Mouse (Mus musculus): ENCODE data around the gene Gpr152. TPM values are rescaled to one million over a fixed set of nuclear protein-coding genes. Genes with fewer than 3 reads are reported as not detected.
"Not testable (repeated sequence)": the region's sequence is repeated elsewhere in the genome, so short reads cannot be mapped to it uniquely, and the experiment has no call there.

The Gpr152 gene
- total RNA-seq, 2 experiments from 2014 or later: not detected

GRCm38 (mm10) chr19:4106654-4107053 is 32.9 kb upstream of the Gpr152 start:
- ATAC-seq (replicated peaks; ENCODE audit: poor library complexity, severe bottlenecking): no peak

- no peak for ATAC-seq (replicated peaks; ENCODE audit: poor library complexity, severe bottlenecking)
Observed at GRCm38 (mm10) chr19:4108535-4108934, 31.1 kb upstream of the Gpr152 start.

- peak; percentile 56 for ATAC-seq (replicated peaks; ENCODE audit: poor library complexity, severe bottlenecking)
Observed at GRCm38 (mm10) chr19:4112063-4112960, 27.3 kb upstream of the Gpr152 start.

GRCm38 (mm10) chr19:4113186-4113805 is 26.3 kb upstream of the Gpr152 start:
- ATAC-seq (replicated peaks; ENCODE audit: poor library complexity, severe bottlenecking): peak; percentile 55

GRCm38 (mm10) chr19:4113806-4114230 is 25.8 kb upstream of the Gpr152 start:
- peak; percentile 63 for ATAC-seq (replicated peaks; ENCODE audit: poor library complexity, severe bottlenecking)

GRCm38 (mm10) chr19:4114551-4114950 is 25.0 kb upstream of the Gpr152 start:
- ATAC-seq (replicated peaks; ENCODE audit: poor library complexity, severe bottlenecking): no peak

GRCm38 (mm10) chr19:4115144-4115543 is 24.4 kb upstream of the Gpr152 start:
- ATAC-seq (replicated peaks; ENCODE audit: poor library complexity, severe bottlenecking): no peak

- ATAC-seq (replicated peaks; ENCODE audit: poor library complexity, severe bottlenecking): no peak
Observed at GRCm38 (mm10) chr19:4115816-4116215, 23.8 kb upstream of the Gpr152 start.

GRCm38 (mm10) chr19:4117006-4117405 is 22.6 kb upstream of the Gpr152 start:
- no peak for ATAC-seq (replicated peaks; ENCODE audit: poor library complexity, severe bottlenecking)

GRCm38 (mm10) chr19:4118350-4118749 is 21.2 kb upstream of the Gpr152 start:
- ATAC-seq (replicated peaks; ENCODE audit: poor library complexity, severe bottlenecking): no peak

GRCm38 (mm10) chr19:4119716-4120487 is 19.7 kb upstream of the Gpr152 start:
- no peak for ATAC-seq (replicated peaks; ENCODE audit: poor library complexity, severe bottlenecking)

- no peak for ATAC-seq (replicated peaks; ENCODE audit: poor library complexity, severe bottlenecking)
Observed at GRCm38 (mm10) chr19:4120496-4120895, 19.1 kb upstream of the Gpr152 start.

- peak; percentile 68 for ATAC-seq (replicated peaks; ENCODE audit: poor library complexity, severe bottlenecking)
Observed at GRCm38 (mm10) chr19:4121097-4121805, 18.3 kb upstream of the Gpr152 start.

GRCm38 (mm10) chr19:4121896-4122295 is 17.7 kb upstream of the Gpr152 start:
- peak; percentile 38 for ATAC-seq (replicated peaks; ENCODE audit: poor library complexity, severe bottlenecking)

GRCm38 (mm10) chr19:4122411-4123370 is 16.9 kb upstream of the Gpr152 start:
- ATAC-seq (replicated peaks; ENCODE audit: poor library complexity, severe bottlenecking): peak; percentile 14; the same call in 1 of the 2 replicates

- ATAC-seq (replicated peaks; ENCODE audit: poor library complexity, severe bottlenecking): no peak
Observed at GRCm38 (mm10) chr19:4124432-4124831, 15.2 kb upstream of the Gpr152 start.

- ATAC-seq (replicated peaks; ENCODE audit: poor library complexity, severe bottlenecking): not testable (repeated sequence)
Observed at GRCm38 (mm10) chr19:4125268-4125667, 14.3 kb upstream of the Gpr152 start.

GRCm38 (mm10) chr19:4125741-4126696 is 13.6 kb upstream of the Gpr152 start, which contains the start of gene Aip:
Gene Aip (minus strand): TSS chr19:4125858.
- peak; percentile 75 for ATAC-seq (replicated peaks; ENCODE audit: poor library complexity, severe bottlenecking)

All from granulocyte monocyte progenitor cell, adult 5-6 weeks (primary cell).